Mouse (Mus musculus): ENCODE results near the gene Cyp4v3. TPM values are rescaled to one million over a fixed set of nuclear protein-coding genes. Genes with fewer than 3 reads are reported as not detected.

Cyp4v3 gene
- polyA plus RNA-seq, 1 experiment from 2014 or later: 2.0 TPM

Other genes starting within 250 kb of the Cyp4v3 start
- gene F11, start 71.2 kb downstream of the Cyp4v3 start, polyA plus RNA-seq (2015; fragmentation: Nextera tagmentation; extraction: Ambion mirVana): not detected in 2 replicates
- not detected in 2 replicates for gene Klkb1, start 38.4 kb downstream of the Cyp4v3 start, polyA plus RNA-seq (2015; fragmentation: Nextera tagmentation; extraction: Ambion mirVana)
- gene Gm45753, start 24.8 kb downstream of the Cyp4v3 start, polyA plus RNA-seq (2015; fragmentation: Nextera tagmentation; extraction: Ambion mirVana): not detected in 2 replicates
- 1.1 and 1.3 TPM in 2 replicates for gene Fam149a, start 49.1 kb upstream of the Cyp4v3 start, polyA plus RNA-seq (2015; fragmentation: Nextera tagmentation; extraction: Ambion mirVana)
- 1.5 and 1.8 TPM in 2 replicates for gene Tlr3, start 77.9 kb upstream of the Cyp4v3 start, polyA plus RNA-seq (2015; fragmentation: Nextera tagmentation; extraction: Ambion mirVana)
- 1.4 and 2.1 TPM in 2 replicates for gene Sorbs2, start 174.6 kb upstream of the Cyp4v3 start, polyA plus RNA-seq (2015; fragmentation: Nextera tagmentation; extraction: Ambion mirVana)